Mouse (Mus musculus) retina, embryonic 14.5 days (tissue): ENCODE measurements at regions not wholly inside any gene's neighbourhood (a gene's known extent, or its start where the extent isn't known, plus 50 kb on each side); places are given as distances from the start of the nearest gene placed in this dataset.
A peak's percentile ranks its signal among the peaks of the same experiment; 100 is the strongest.

ENCODE experiments used
- DNase-seq: peaks from one replicate; pipeline ENCODE4 v3.0.0-alpha.2; 2015; ENCODE audit warnings: low spot score

DNA sequence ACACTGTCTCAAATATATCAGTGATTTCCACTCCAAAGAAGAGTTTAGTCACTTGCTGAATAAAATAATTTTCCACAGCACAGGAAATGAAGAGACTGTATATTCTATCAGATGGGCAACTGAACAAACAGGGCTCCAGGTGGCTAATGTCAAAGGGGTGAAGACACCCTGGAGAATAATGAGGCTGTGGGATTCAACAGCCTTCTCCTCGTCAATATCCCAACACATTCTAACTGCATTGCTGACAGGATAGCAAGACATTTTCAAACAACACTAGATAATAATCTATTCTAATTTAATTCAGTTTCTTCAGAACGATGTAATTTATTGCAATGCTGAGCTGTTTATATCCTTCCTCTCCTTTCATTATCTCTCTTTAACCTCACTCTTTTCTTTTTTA lies 134.4 kb upstream of the Klhl13 start:
- no peak for DNase-seq

DNA sequence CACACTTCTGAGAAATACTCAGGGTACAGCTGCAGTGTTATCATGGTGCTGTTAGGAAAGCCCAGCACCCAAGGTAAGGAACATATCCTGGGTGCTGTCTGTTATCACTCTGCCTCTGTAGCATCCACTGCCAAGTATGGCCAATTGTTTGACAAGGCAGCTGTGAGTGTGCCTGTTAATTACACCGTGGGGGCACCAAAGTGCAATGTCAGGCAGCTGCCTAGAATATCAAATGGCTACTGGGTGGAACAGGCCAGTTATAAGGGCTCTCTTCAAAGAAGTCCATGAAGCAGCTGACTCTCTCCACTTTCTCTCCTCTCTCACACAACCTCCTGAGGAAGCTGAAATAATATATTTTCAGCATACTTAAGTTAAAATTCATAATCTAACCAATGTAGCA lies 130.3 kb upstream of the Klhl13 start:
- DNase-seq, result no peak

DNA sequence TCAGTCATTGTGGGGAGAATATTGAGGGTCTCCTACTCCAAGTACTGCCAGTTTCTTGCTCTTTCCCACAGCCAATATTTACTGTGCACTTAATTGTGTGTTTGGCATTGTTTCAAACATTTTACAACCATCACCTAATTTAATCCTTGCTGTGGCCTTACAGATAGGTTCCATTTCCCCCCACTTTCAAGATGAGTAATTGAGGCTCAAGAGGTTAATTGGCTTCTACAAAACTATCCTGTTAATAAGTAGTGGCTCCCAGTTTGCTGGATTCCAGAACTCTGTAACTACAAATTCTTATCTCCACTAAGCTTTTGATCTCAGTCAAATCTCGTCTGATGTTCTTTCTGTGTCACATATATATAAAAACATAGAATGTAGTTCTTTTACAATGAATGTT lies 112.0 kb upstream of the Klhl13 start:
- no peak for DNase-seq

DNA sequence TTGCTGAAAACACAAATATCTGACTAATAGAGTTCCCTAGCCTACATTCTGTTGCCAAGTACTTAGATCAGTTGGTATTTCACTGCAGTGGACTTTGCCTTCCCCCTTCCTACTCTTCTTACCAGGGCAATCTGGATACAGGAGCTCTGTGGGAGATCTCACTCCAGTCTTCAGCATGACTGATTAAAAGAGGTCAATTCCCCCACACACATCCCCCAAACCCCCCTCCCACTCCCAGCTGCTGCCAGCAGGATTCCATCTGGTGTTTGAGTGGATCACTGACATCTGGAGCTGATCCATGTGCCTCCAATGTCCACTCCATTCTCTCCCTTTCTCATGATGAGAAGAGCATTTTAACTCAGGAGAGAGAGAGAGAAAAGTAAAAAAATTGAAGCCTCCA lies 101.1 kb upstream of the Klhl13 start:
- peak; percentile 51 for DNase-seq

DNA sequence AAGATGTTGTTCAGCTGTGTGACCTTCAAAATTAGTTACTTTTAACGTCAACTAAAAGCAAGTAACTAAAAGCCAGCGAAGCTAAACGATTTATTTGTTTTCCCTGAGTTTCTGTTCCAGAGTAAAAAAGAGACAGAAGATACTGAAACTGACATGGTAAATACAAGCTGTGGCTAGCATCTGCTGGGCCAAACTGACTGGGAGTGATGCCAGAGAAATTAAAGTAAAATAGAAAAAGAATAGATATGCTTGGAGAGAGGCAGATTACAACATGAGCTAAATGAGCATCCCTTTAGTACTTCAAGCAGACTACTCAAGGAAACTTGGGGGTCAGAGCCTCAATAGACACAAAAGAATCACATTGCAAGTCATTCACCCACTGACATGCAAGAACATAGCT lies 88.7 kb upstream of the Klhl13 start:
- DNase-seq, result no peak

DNA sequence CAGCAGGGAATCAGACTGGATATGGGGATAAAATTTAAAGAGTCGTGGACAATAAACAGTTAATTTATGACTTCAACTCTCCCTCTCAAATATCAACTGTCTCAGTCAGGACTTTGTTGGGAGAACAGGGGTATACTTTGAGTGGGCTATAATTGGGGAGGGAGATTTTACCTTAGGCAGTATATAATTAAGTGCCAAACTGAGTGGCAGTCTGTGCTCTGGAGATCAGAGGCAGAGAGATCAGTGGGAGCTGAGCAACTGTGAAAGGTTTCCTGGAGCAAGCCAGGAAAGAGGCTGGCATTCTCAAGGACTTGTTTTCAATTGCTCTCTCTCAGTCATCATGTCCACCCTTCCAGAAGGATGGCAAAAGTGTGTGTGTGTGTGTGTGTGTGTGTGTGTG lies 57.9 kb upstream of the Klhl13 start:
- DNase-seq, result no peak

DNA sequence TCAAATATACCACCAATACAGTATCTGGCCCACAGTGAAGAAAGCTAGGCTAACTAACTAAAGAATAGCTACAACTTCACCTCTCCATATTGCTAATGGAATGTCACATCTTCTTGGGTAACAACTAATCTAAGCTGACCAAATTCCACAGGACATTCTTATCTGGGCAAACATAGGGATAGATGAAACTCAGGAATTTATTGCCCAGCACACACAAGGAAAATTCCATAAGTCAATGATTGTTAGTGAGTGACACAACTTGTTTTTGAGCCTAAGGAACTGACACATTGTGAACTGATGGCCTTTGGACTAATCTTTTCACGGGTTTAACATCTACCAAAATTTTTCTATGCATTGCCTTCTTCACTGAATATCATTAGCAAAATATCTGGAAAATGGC lies 52.6 kb upstream of the Klhl13 start:
- no peak for DNase-seq
